Mouse (Mus musculus): ENCODE measurements around the gene Oaf. TPM values are rescaled to one million over a fixed set of nuclear protein-coding genes. Genes with fewer than 3 reads are reported as not detected.

Gene Oaf
- polyA plus RNA-seq, 1 experiment, result 10.8 TPM

DNA sequence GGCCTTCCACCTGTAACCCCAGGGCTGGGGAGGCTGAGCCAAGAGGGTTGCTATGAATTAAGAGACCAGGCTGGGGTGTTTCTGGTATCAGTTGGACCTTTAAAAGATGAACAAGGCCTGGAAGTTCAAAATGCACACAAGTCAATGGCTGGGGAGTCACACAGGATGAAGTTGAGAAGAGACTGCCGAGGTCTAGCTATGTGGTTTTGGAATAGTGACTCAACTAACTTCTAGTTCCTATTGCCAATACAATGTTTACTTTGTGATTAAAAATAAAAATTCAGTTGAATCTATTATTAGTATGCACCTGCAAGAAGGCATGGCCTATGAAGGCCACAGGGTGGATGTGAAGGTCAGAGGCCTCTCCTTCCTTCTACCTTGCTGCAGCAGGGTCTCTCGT lies 12.1 kb upstream of the Oaf start:
- H3K4me1 ChIP-seq (replicated peaks; ENCODE audit: control insufficient read depth, insufficient read depth, low read length), result no peaks in the 10 kb centered on the region
- no peak overlapping the region for H3K27ac ChIP-seq (ENCODE audit: control insufficient read depth, insufficient read depth, low read length)
- no peaks in the 10 kb centered on the region for H3K27me3 ChIP-seq (ENCODE audit: control insufficient read depth, insufficient read depth, low read length)
- H3K4me3 ChIP-seq (ENCODE audit: control insufficient read depth, insufficient read depth, low read length), result no peak overlapping the region
- no peak for TF ChIP-seq POLR2A (IDR thresholded peaks at IDR 0.05; ENCODE audit: control insufficient read depth, extremely low read depth, insufficient read depth, low read length, poor library complexity)
- WGBS, result 61% methylated on average over 2 of the region's 2 CpGs
- DNase-seq, result no peak
- no peaks in the 10 kb centered on the region for H3K36me3 ChIP-seq (ENCODE audit: control insufficient read depth, insufficient read depth, low read length)

DNA sequence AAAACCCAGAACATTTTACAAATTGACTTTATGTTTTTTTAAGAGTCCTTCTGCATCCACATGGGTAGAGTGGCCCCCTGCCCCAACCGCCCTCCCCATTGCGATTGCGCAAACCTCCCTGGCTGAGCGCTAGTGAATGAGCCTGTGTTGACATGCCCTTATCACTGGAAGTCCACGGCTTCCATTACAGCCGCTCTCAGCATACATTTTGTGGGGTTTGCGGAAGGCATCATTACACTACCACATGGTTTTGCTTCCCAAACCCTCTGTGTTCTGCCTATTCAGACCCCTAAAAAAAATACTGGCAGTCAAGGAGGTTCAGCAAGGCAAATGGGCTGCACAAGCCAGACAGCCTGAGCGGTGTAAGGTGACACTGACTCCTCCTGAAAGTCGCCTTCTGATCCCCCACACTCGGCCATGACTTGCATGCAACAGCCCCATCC lies 7.0 kb upstream of the Oaf start:
- Histone ChIP-seq H3K27me3 (ENCODE audit: control insufficient read depth, insufficient read depth, low read length) (no peaks in the 10 kb centered on the region), H3K27ac (ENCODE audit: control insufficient read depth, insufficient read depth, low read length) (no peak overlapping the region), H3K4me1 (replicated peaks; ENCODE audit: control insufficient read depth, insufficient read depth, low read length) (peaks cover 15% of the 10 kb centered on the region), H3K4me3 (ENCODE audit: control insufficient read depth, insufficient read depth, low read length) (no peak overlapping the region), H3K36me3 (ENCODE audit: control insufficient read depth, insufficient read depth, low read length) (no peaks in the 10 kb centered on the region)
- TF ChIP-seq CTCF (IDR thresholded peaks at IDR 0.05; ENCODE audit: borderline replicate concordance, control insufficient read depth, extremely low read depth, insufficient read depth, low read length, poor library complexity) (no peak), POLR2A (IDR thresholded peaks at IDR 0.05; ENCODE audit: control insufficient read depth, extremely low read depth, insufficient read depth, low read length, poor library complexity) (no peak)
- WGBS, result 78% methylated on average over 10 of the region's 10 CpGs
- DNase-seq, result no peak

DNA sequence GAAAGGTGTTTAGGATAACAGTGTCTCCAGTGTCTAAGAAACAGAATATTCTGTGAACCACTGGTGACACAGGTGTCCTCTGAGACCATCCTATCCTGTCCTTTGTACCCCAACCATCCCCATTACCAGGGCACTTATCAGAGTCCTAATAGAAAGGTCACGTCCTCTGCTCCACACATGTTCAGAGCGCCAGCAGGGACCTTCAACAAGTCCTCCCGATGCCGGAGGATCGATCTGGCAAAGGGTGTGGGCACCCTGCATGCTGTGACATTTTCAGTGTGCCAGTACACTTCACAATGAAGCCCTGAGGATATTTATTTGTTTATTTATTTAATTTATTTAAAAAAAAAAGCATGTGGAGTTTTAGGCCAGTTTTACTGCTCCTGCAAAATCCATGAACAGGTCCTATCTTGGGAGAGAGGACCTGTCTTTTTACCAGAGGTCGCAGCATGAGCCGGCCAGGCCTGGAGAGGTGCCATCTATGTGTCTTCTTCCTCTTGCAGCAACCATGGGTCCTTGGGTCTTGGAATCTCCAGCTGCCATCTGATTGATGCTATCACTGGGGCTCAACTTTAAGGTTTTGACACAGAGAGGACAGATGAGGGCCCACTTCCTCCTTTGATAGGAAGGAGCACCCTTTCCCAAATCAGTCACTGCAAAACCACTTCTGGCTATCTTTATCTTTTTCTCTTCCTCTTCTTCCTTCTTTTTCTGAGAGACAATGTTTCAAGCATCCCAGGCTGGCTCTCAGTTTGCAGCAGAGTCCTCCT lies 6.3 kb upstream of the Oaf start:
- DNase-seq, result no peak
- Histone ChIP-seq H3K36me3 (ENCODE audit: control insufficient read depth, insufficient read depth, low read length) (no peaks in the 10 kb centered on the region), H3K4me1 (replicated peaks; ENCODE audit: control insufficient read depth, insufficient read depth, low read length) (peaks cover 21% of the 10 kb centered on the region), H3K27me3 (ENCODE audit: control insufficient read depth, insufficient read depth, low read length) (no peaks in the 10 kb centered on the region), H3K4me3 (ENCODE audit: control insufficient read depth, insufficient read depth, low read length) (no peak overlapping the region), H3K27ac (ENCODE audit: control insufficient read depth, insufficient read depth, low read length) (no peak overlapping the region)
- TF ChIP-seq CTCF (IDR thresholded peaks at IDR 0.05; ENCODE audit: borderline replicate concordance, control insufficient read depth, extremely low read depth, insufficient read depth, low read length, poor library complexity) (no peak), POLR2A (IDR thresholded peaks at IDR 0.05; ENCODE audit: control insufficient read depth, extremely low read depth, insufficient read depth, low read length, poor library complexity) (no peak)
- WGBS, result 74% methylated on average over 7 of the region's 7 CpGs

DNA sequence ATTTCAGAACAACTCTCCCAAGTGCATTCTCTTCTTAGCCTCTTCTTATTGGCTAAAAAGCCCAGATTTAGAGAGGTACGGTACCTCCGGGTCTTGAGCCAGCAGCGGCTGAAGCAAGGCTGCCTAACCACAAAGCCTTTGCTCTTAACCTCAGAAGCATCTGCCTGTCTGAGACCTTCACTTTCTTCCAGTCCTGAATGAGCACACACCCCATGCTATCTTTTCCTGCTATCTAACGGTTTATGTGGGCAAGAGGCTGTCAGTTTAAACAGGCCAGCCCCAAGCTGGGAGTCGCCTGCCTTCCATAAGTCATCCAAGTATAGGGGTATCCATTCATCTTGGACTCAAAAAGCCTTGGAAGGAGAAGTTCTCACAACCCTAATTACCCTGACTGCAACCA lies 2.7 kb upstream of the Oaf start:
- peaks cover 43% of the 10 kb centered on the region for H3K4me1 ChIP-seq (replicated peaks; ENCODE audit: control insufficient read depth, insufficient read depth, low read length)
- H3K27me3 ChIP-seq (ENCODE audit: control insufficient read depth, insufficient read depth, low read length), result no peaks in the 10 kb centered on the region
- no peak overlapping the region for H3K4me3 ChIP-seq (ENCODE audit: control insufficient read depth, insufficient read depth, low read length)
- H3K27ac ChIP-seq (ENCODE audit: control insufficient read depth, insufficient read depth, low read length), result no peak overlapping the region
- 7% methylated on average over 5 of the region's 5 CpGs for WGBS
- peak; percentile 20 for DNase-seq
- TF ChIP-seq CTCF (IDR thresholded peaks at IDR 0.05; ENCODE audit: borderline replicate concordance, control insufficient read depth, extremely low read depth, insufficient read depth, low read length, poor library complexity) (no peak), POLR2A (IDR thresholded peaks at IDR 0.05; ENCODE audit: control insufficient read depth, extremely low read depth, insufficient read depth, low read length, poor library complexity) (no peak)
- H3K36me3 ChIP-seq (ENCODE audit: control insufficient read depth, insufficient read depth, low read length), result no peaks in the 10 kb centered on the region

DNA sequence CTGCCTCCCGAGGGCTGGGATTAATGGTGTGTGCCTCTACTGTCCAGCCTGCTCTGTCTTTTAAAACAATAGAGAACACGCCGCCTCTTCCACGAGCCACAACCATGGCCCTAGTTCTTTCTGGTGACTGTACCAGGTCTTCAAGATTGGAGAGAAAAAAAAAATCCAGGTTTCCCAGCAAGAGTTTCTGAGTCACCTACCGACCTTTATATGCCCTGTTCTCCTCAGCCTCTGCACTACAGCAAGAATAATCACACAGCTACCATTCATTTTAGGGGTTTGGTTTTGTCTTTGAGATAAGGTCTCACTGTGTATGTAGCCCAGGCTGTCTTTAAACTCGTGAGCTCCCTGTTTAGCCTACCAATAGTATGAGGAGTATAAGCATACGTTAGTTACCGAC lies 2.3 kb upstream of the Oaf start:
- no peaks in the 10 kb centered on the region for H3K36me3 ChIP-seq (ENCODE audit: control insufficient read depth, insufficient read depth, low read length)
- 27% methylated on average over 8 of the region's 8 CpGs for WGBS
- DNase-seq, result no peak
- H3K27ac ChIP-seq (ENCODE audit: control insufficient read depth, insufficient read depth, low read length), result no peak overlapping the region
- H3K4me1 ChIP-seq (replicated peaks; ENCODE audit: control insufficient read depth, insufficient read depth, low read length), result peaks cover 43% of the 10 kb centered on the region
- TF ChIP-seq CTCF (IDR thresholded peaks at IDR 0.05; ENCODE audit: borderline replicate concordance, control insufficient read depth, extremely low read depth, insufficient read depth, low read length, poor library complexity), result no peak
- H3K4me3 ChIP-seq (ENCODE audit: control insufficient read depth, insufficient read depth, low read length), result no peak overlapping the region
- no peaks in the 10 kb centered on the region for H3K27me3 ChIP-seq (ENCODE audit: control insufficient read depth, insufficient read depth, low read length)

DNA sequence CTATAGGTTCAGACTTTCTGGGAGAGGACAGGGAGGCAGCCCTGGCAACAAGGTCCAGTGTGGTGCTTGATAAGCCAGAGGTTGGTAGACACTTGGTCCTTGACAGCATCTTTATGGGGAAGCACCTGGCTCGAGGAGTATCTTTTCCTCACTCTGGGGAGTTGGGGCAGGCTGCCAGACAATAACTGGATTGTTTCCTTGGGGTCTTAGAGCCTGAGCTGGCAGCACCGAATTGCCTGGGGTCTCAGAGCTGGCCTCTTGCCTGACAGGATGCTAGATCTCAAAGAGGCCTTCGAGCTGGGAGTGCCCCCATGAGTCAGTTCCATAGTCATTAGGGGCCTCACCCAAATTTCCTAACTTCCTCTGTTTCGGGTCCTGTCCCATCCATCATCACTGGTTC lies 1.6 kb upstream of the Oaf start:
- no peak overlapping the region for H3K27ac ChIP-seq (ENCODE audit: control insufficient read depth, insufficient read depth, low read length)
- DNase-seq, result no peak
- no peaks in the 10 kb centered on the region for H3K36me3 ChIP-seq (ENCODE audit: control insufficient read depth, insufficient read depth, low read length)
- H3K27me3 ChIP-seq (ENCODE audit: control insufficient read depth, insufficient read depth, low read length), result no peaks in the 10 kb centered on the region
- no peak overlapping the region for H3K4me3 ChIP-seq (ENCODE audit: control insufficient read depth, insufficient read depth, low read length)
- TF ChIP-seq CTCF (IDR thresholded peaks at IDR 0.05; ENCODE audit: borderline replicate concordance, control insufficient read depth, extremely low read depth, insufficient read depth, low read length, poor library complexity) (no peak), POLR2A (IDR thresholded peaks at IDR 0.05; ENCODE audit: control insufficient read depth, extremely low read depth, insufficient read depth, low read length, poor library complexity) (no peak)
- WGBS, result 34% methylated on average over 4 of the region's 4 CpGs
- H3K4me1 ChIP-seq (replicated peaks; ENCODE audit: control insufficient read depth, insufficient read depth, low read length), result peaks cover 43% of the 10 kb centered on the region

DNA sequence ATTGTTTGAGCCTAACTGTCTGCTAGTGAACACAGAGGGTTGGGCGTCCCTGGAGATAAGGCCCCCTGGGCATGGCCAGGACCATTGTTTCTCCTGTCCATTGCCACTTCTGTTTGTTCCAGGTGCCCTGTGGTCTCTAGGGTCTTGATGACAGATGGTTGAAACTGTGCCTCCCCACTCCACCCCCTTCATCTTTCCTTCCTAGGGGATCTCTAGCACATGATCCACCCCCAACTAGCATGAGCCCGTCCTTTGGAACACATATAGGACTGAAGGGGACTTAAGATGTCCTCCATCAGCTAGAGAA lies 836 bp upstream of the Oaf start:
- Histone ChIP-seq H3K27ac (ENCODE audit: control insufficient read depth, insufficient read depth, low read length) (no peak overlapping the region), H3K4me3 (ENCODE audit: control insufficient read depth, insufficient read depth, low read length) (no peak overlapping the region), H3K36me3 (ENCODE audit: control insufficient read depth, insufficient read depth, low read length) (no peaks in the 10 kb centered on the region), H3K27me3 (ENCODE audit: control insufficient read depth, insufficient read depth, low read length) (no peaks in the 10 kb centered on the region), H3K4me1 (replicated peaks; ENCODE audit: control insufficient read depth, insufficient read depth, low read length) (peaks cover 43% of the 10 kb centered on the region)
- WGBS, result 90% methylated on average over 2 of the region's 2 CpGs
- no peak for TF ChIP-seq POLR2A (IDR thresholded peaks at IDR 0.05; ENCODE audit: control insufficient read depth, extremely low read depth, insufficient read depth, low read length, poor library complexity)
- no peak for TF ChIP-seq CTCF (IDR thresholded peaks at IDR 0.05; ENCODE audit: borderline replicate concordance, control insufficient read depth, extremely low read depth, insufficient read depth, low read length, poor library complexity)
- no peak for DNase-seq
